ENCODE assay signal across 8 mouse cellular contexts in genomic region chr13:56438211-56439075, GRCm38 (mm10). TPM values are rescaled to one million over a fixed set of nuclear protein-coding genes. Genes with fewer than 3 reads are reported as not detected.
DNase-seq lines count a peak whose midpoint lies in the region; ATAC-seq and TF ChIP-seq lines count a peak whose summit lies in the region.

Gene Slc25a48, plus strand, starts transcription at chr13:56438355.

- peak within 1 kb of the TSS; percentile 36 for H3K4me3 ChIP-seq in embryonic facial prominence, embryonic 15.5 days (replicated peaks)
- peak within 1 kb of the TSS; percentile 33 for H3K4me3 ChIP-seq in hindbrain, embryonic 13.5 days
- H3K4me3 ChIP-seq in limb, embryonic 14.5 days (replicated peaks; ENCODE audit: low read length) = peak within 1 kb of the TSS; percentile 38
- peak within 1 kb of the TSS; percentile 27 for H3K4me3 ChIP-seq in midbrain, embryonic 14.5 days (replicated peaks; ENCODE audit: low read depth, low read length)

- H3K27ac ChIP-seq in embryonic facial prominence, embryonic 15.5 days (replicated peaks) = no peak within 1 kb of the TSS
- H3K27ac ChIP-seq in hindbrain, embryonic 13.5 days = no peak within 1 kb of the TSS
- no peak within 1 kb of the TSS for H3K27ac ChIP-seq in limb, embryonic 14.5 days (replicated peaks; ENCODE audit: low read depth, low read length)
- H3K27ac ChIP-seq in midbrain, embryonic 14.5 days (replicated peaks; ENCODE audit: low read depth, low read length) = no peak within 1 kb of the TSS

- no peak within 1 kb of the TSS for H3K9ac ChIP-seq in embryonic facial prominence, embryonic 15.5 days
- peak within 1 kb of the TSS; percentile 49; the same call in 1 of the 2 replicates for H3K9ac ChIP-seq in hindbrain, embryonic 13.5 days
- peak within 1 kb of the TSS; percentile 25 for H3K9ac ChIP-seq in limb, embryonic 14.5 days (ENCODE audit: low read depth, low read length, severe bottlenecking)
- no peak within 1 kb of the TSS for H3K9ac ChIP-seq in midbrain, embryonic 14.5 days (replicated peaks; ENCODE audit: low read length)

- H3K27me3 ChIP-seq in embryonic facial prominence, embryonic 15.5 days = peaks cover 53% of the 10 kb centered on the region
- H3K27me3 ChIP-seq in hindbrain, embryonic 13.5 days = peaks cover 72% of the 10 kb centered on the region
- peaks cover 44% of the 10 kb centered on the region for H3K27me3 ChIP-seq in limb, embryonic 14.5 days (ENCODE audit: control insufficient read depth, insufficient read depth, low read length)
- H3K27me3 ChIP-seq in midbrain, embryonic 14.5 days (ENCODE audit: control insufficient read depth, insufficient read depth, low read length) = peaks cover 54% of the 10 kb centered on the region

- ATAC-seq in embryonic facial prominence, embryonic 15.5 days (ENCODE audit: insufficient number of reproducible peaks, low FRiP score, low TSS enrichment, low read depth) = no peak
- no peak for ATAC-seq in hindbrain, embryonic 13.5 days (ENCODE audit: low FRiP score)
- ATAC-seq in limb, embryonic 14.5 days (ENCODE audit: low FRiP score, low read depth) = no peak
- no peak for ATAC-seq in midbrain, embryonic 14.5 days (ENCODE audit: low FRiP score, low TSS enrichment)
- ATAC-seq in megakaryocyte-erythroid progenitor cell, adult 5-6 weeks (replicated peaks; ENCODE audit: low FRiP score, low TSS enrichment, poor library complexity, severe bottlenecking) = no peak

- no peaks in the 10 kb centered on the region for H3K9me3 ChIP-seq in embryonic facial prominence, embryonic 15.5 days (replicated peaks)
- no peaks in the 10 kb centered on the region for H3K9me3 ChIP-seq in hindbrain, embryonic 13.5 days
- no peaks in the 10 kb centered on the region for H3K9me3 ChIP-seq in limb, embryonic 14.5 days (ENCODE audit: control insufficient read depth, low read length)
- no peaks in the 10 kb centered on the region for H3K9me3 ChIP-seq in midbrain, embryonic 14.5 days (ENCODE audit: control insufficient read depth, low read length)

- no peaks in the 10 kb centered on the region for H3K36me3 ChIP-seq in embryonic facial prominence, embryonic 15.5 days
- no peaks in the 10 kb centered on the region for H3K36me3 ChIP-seq in hindbrain, embryonic 13.5 days
- H3K36me3 ChIP-seq in limb, embryonic 14.5 days (ENCODE audit: control insufficient read depth, insufficient read depth, low read length) = no peaks in the 10 kb centered on the region
- H3K36me3 ChIP-seq in midbrain, embryonic 14.5 days (ENCODE audit: control insufficient read depth, insufficient read depth, low read length) = no peaks in the 10 kb centered on the region

- WGBS in embryonic facial prominence, embryonic 15.5 days = 3% methylated on average over 51 of the region's 51 CpGs
- WGBS in hindbrain, embryonic 13.5 days = 4% methylated on average over 51 of the region's 51 CpGs
- WGBS in limb, embryonic 14.5 days = 2% methylated on average over 51 of the region's 51 CpGs
- WGBS in midbrain, embryonic 14.5 days = 5% methylated on average over 51 of the region's 51 CpGs

- DNase-seq in ovary, postnatal 14 days (ENCODE audit: low spot score) = peak; percentile 37
- no peak for DNase-seq in ovary, postnatal 10 days (ENCODE audit: low spot score)
- peak; percentile 59 for DNase-seq in limb, embryonic 14.5 days (ENCODE audit: low spot score)
- peak; percentile 37 for DNase-seq in midbrain, embryonic 14.5 days
- no peak for DNase-seq in frontal cortex, postnatal 25 days (ENCODE audit: low spot score in 2 of 2)

- no peak for TF ChIP-seq POLR2A in limb, embryonic 14.5 days (IDR thresholded peaks at IDR 0.05; ENCODE audit: borderline replicate concordance, extremely low read depth, insufficient read depth, insufficient read length)

- peak within 1 kb of the TSS; percentile 84 for H3K4me2 ChIP-seq in embryonic facial prominence, embryonic 15.5 days (replicated peaks)
- peak within 1 kb of the TSS; percentile 56 for H3K4me2 ChIP-seq in hindbrain, embryonic 13.5 days
- H3K4me2 ChIP-seq in limb, embryonic 14.5 days (replicated peaks; ENCODE audit: low read depth, low read length, severe bottlenecking) = peak within 1 kb of the TSS; percentile 71
- H3K4me2 ChIP-seq in midbrain, embryonic 14.5 days (ENCODE audit: low read length) = peak within 1 kb of the TSS; percentile 49

- peaks cover 20% of the 10 kb centered on the region for H3K4me1 ChIP-seq in embryonic facial prominence, embryonic 15.5 days
- H3K4me1 ChIP-seq in hindbrain, embryonic 13.5 days (replicated peaks) = peaks cover 26% of the 10 kb centered on the region
- H3K4me1 ChIP-seq in limb, embryonic 14.5 days (ENCODE audit: control insufficient read depth, insufficient read depth, low read length) = no peaks in the 10 kb centered on the region
- H3K4me1 ChIP-seq in midbrain, embryonic 14.5 days (ENCODE audit: control insufficient read depth, insufficient read depth, low read length) = peaks cover 11% of the 10 kb centered on the region

RNA-seq across cellular contexts. Expression of gene Slc25a48, which starts in this region (rescaled TPM):
- 1.2 and 1.3 TPM in 2 replicates for polyA plus RNA-seq in embryonic facial prominence, embryonic 15.5 days (2015; fragmentation: Nextera tagmentation; extraction: Ambion mirVana)
- polyA plus RNA-seq in hindbrain, embryonic 13.5 days (2015; fragmentation: Nextera tagmentation; extraction: Ambion mirVana) = not detected in 2 replicates
- 0.69 and 0.74 TPM in 2 replicates for polyA plus RNA-seq in limb, embryonic 14.5 days (2012; rRNA removed)
- polyA plus RNA-seq in limb, embryonic 14.5 days (2014; fragmentation: Nextera tagmentation; extraction: Ambion mirVana) = 0.44 and 0.77 TPM in 2 replicates
- polyA plus RNA-seq in midbrain, embryonic 14.5 days (2014; fragmentation: Nextera tagmentation; extraction: Ambion mirVana) = 0.11 TPM in 1 of 2 replicates, not detected in the other
- not detected in 2 replicates for total RNA-seq in megakaryocyte-erythroid progenitor cell, adult 5-6 weeks (2014; fragmentation: Nextera tagmentation)
- not detected in 2 replicates for total RNA-seq in megakaryocyte-erythroid progenitor cell, adult 5-6 weeks (2017)

Comparison
In these comparisons a context has a peak if more than half of its experiments do, and no peak if none do; other contexts are left out.
1. Peak in DNase-seq, H3K4me3 ChIP-seq, H3K9ac ChIP-seq and H3K4me2 ChIP-seq in limb, embryonic 14.5 days; RNA of the gene not detected or under 1 TPM.
2. Peak in DNase-seq, H3K4me3 ChIP-seq and H3K4me2 ChIP-seq in midbrain, embryonic 14.5 days; RNA of the gene not detected or under 1 TPM.